Mouse (Mus musculus): Measurements from ENCODE around the gene B4galt4. TPM values are rescaled to one million over a fixed set of nuclear protein-coding genes. Genes with fewer than 3 reads are reported as not detected.

B4galt4 gene
- total and polyA plus RNA-seq, 3 experiments: not detected

- H3K4me1 ChIP-seq (ENCODE audit: insufficient read depth, low read depth, low read length): no peaks in the 10 kb centered on the region
- TF ChIP-seq GATA2 (IDR thresholded peaks at IDR 0.05; ENCODE audit: borderline replicate concordance, low read depth, low read length) (no peak), TAL1 (conservative IDR thresholded peaks at IDR 0.05; ENCODE audit: low read depth, low read length) (no peak), CTCF (IDR thresholded peaks at IDR 0.05; ENCODE audit: low read depth, low read length) (no peak), POLR2AphosphoS5 (IDR thresholded peaks at IDR 0.05; ENCODE audit: insufficient replicate concordance, low read depth, low read length) (no peak), GATA1 (IDR thresholded peaks at IDR 0.05; ENCODE audit: borderline replicate concordance, low read length) (no peak)
- H3K27me3 ChIP-seq (ENCODE audit: insufficient read depth, low read length): peaks cover 7% of the 10 kb centered on the region; the same call in 1 of the 2 replicates
- ATAC-seq (ENCODE audit: extremely low read depth, insufficient number of reproducible peaks, low FRiP score, poor library complexity, severe bottlenecking) (no peak), DNase-seq (ENCODE audit: low spot score) (no peak)
- no peaks in the 10 kb centered on the region for H3K9me3 ChIP-seq (replicated peaks)
- no peak overlapping the region for H3K4me3 ChIP-seq (ENCODE audit: low read depth, low read length)
- H3K36me3 ChIP-seq (replicated peaks): no peaks in the 10 kb centered on the region
These were observed 631 bp downstream of the B4galt4 start for GRCm38 (mm10) chr16:38742659-38743131.

DNA sequence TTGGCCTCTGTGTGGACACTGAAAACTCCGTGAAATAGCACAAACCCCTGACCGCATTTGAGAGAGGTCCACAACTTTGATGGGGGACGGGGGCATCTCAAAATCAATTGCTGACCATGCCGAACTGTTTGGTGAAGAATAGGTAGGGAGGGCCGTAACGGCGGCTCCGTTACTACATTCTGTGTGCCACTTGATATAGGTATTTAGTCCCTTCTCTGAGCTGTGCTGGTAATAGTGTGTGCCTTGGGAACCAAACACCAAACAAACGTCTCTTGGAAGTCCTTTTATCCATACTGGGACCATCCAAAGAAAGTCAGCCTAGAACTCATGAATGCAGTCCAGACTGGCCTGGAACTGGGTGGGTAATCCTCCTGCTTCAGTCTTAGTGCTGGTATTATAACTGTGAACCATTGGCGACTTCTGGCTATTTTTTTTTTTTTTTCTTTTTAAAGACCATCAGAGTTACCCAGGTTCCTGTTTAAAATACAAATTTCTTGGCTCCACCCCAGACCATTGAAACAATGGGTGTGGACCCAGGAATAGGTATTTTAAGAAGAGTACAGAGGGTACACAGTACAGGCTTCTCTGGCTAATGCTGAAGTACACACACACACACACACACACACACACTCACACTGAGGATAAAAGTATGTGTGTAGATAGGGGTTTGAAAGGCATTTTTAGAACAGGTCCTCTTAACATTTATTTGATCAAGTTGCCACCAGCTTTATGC lies 2.0 kb downstream of the B4galt4 start:
- no peaks in the 10 kb centered on the region for H3K36me3 ChIP-seq (replicated peaks)
- ATAC-seq (ENCODE audit: extremely low read depth, insufficient number of reproducible peaks, low FRiP score, poor library complexity, severe bottlenecking) (no peak), DNase-seq (ENCODE audit: low spot score) (no peak)
- peaks cover 7% of the 10 kb centered on the region; the same call in 1 of the 2 replicates for H3K27me3 ChIP-seq (ENCODE audit: insufficient read depth, low read length)
- TF ChIP-seq CTCF (IDR thresholded peaks at IDR 0.05; ENCODE audit: low read depth, low read length) (no peak), TAL1 (conservative IDR thresholded peaks at IDR 0.05; ENCODE audit: low read depth, low read length) (no peak), POLR2AphosphoS5 (IDR thresholded peaks at IDR 0.05; ENCODE audit: insufficient replicate concordance, low read depth, low read length) (no peak), GATA1 (IDR thresholded peaks at IDR 0.05; ENCODE audit: borderline replicate concordance, low read length) (no peak), GATA2 (IDR thresholded peaks at IDR 0.05; ENCODE audit: borderline replicate concordance, low read depth, low read length) (no peak)
- no peak overlapping the region for H3K4me3 ChIP-seq (ENCODE audit: low read depth, low read length)
- H3K4me1 ChIP-seq (ENCODE audit: insufficient read depth, low read depth, low read length): no peaks in the 10 kb centered on the region
- no peaks in the 10 kb centered on the region for H3K9me3 ChIP-seq (replicated peaks)

GRCm38 (mm10) chr16:38750803-38751202 lies 8.7 kb downstream of the B4galt4 start:
- H3K9me3 ChIP-seq (replicated peaks): no peaks in the 10 kb centered on the region
- DNase-seq (ENCODE audit: low spot score) (no peak), ATAC-seq (ENCODE audit: extremely low read depth, insufficient number of reproducible peaks, low FRiP score, poor library complexity, severe bottlenecking) (no peak)
- H3K36me3 ChIP-seq (replicated peaks): no peaks in the 10 kb centered on the region
- H3K4me3 ChIP-seq (ENCODE audit: low read depth, low read length): no peak overlapping the region
- no peak for TF ChIP-seq GATA1 (IDR thresholded peaks at IDR 0.05; ENCODE audit: borderline replicate concordance, low read length)
- no peaks in the 10 kb centered on the region for H3K4me1 ChIP-seq (ENCODE audit: insufficient read depth, low read depth, low read length)
- no peaks in the 10 kb centered on the region for H3K27me3 ChIP-seq (ENCODE audit: insufficient read depth, low read length)

DNA sequence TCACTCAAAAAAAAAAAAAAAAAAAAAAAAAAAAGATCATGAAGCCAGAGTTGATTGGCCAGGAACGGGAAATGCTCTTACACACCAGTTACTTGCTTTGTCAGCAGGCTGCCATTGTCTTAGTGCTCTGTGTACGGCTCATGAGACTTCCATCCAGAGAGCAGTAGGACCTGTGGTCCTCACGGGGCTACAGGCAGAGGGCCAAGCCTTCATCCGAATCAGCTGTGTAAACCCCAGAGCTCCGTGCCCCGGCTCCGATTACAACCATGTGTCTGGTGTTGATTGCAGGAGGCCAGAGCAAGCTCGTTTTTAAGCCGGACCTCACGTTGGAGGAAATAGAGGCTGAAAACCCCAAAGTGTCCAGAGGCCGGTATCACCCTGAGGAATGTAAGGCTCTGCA lies 11.6 kb downstream of the B4galt4 start:
- Histone ChIP-seq H3K9me3 (replicated peaks) (no peaks in the 10 kb centered on the region), H3K36me3 (replicated peaks) (no peaks in the 10 kb centered on the region), H3K4me1 (ENCODE audit: insufficient read depth, low read depth, low read length) (no peaks in the 10 kb centered on the region), H3K27me3 (ENCODE audit: insufficient read depth, low read length) (0 out of 2 replicates have a peak, but pooled peaks cover 2% of the 10 kb centered on the region), H3K4me3 (ENCODE audit: low read depth, low read length) (no peak overlapping the region)
- DNase-seq (ENCODE audit: low spot score): no peak
- TF ChIP-seq CTCF (IDR thresholded peaks at IDR 0.05; ENCODE audit: low read depth, low read length) (no peak), GATA2 (IDR thresholded peaks at IDR 0.05; ENCODE audit: borderline replicate concordance, low read depth, low read length) (no peak), TAL1 (conservative IDR thresholded peaks at IDR 0.05; ENCODE audit: low read depth, low read length) (no peak), POLR2AphosphoS5 (IDR thresholded peaks at IDR 0.05; ENCODE audit: insufficient replicate concordance, low read depth, low read length) (no peak), GATA1 (IDR thresholded peaks at IDR 0.05; ENCODE audit: borderline replicate concordance, low read length) (no peak)
- ATAC-seq (ENCODE audit: extremely low read depth, insufficient number of reproducible peaks, low FRiP score, poor library complexity, severe bottlenecking): no peak

GRCm38 (mm10) chr16:38755452-38756176 lies 13.6 kb downstream of the B4galt4 start:
- no peaks in the 10 kb centered on the region for H3K4me1 ChIP-seq (ENCODE audit: insufficient read depth, low read depth, low read length)
- DNase-seq (ENCODE audit: low spot score) (no peak), ATAC-seq (ENCODE audit: extremely low read depth, insufficient number of reproducible peaks, low FRiP score, poor library complexity, severe bottlenecking) (no peak)
- H3K9me3 ChIP-seq (replicated peaks): no peaks in the 10 kb centered on the region
- 0 out of 2 replicates have a peak, but pooled peaks cover 2% of the 10 kb centered on the region for H3K27me3 ChIP-seq (ENCODE audit: insufficient read depth, low read length)
- TF ChIP-seq POLR2AphosphoS5 (IDR thresholded peaks at IDR 0.05; ENCODE audit: insufficient replicate concordance, low read depth, low read length) (no peak), GATA2 (IDR thresholded peaks at IDR 0.05; ENCODE audit: borderline replicate concordance, low read depth, low read length) (no peak), GATA1 (IDR thresholded peaks at IDR 0.05; ENCODE audit: borderline replicate concordance, low read length) (no peak), CTCF (IDR thresholded peaks at IDR 0.05; ENCODE audit: low read depth, low read length) (no peak), TAL1 (conservative IDR thresholded peaks at IDR 0.05; ENCODE audit: low read depth, low read length) (no peak)
- H3K4me3 ChIP-seq (ENCODE audit: low read depth, low read length): no peak overlapping the region
- H3K36me3 ChIP-seq (replicated peaks): no peaks in the 10 kb centered on the region

GRCm38 (mm10) chr16:38756177-38756503 lies 14.1 kb downstream of the B4galt4 start:
- ATAC-seq (ENCODE audit: extremely low read depth, insufficient number of reproducible peaks, low FRiP score, poor library complexity, severe bottlenecking) (no peak), DNase-seq (ENCODE audit: low spot score) (no peak)
- H3K36me3 ChIP-seq (replicated peaks): no peaks in the 10 kb centered on the region
- TF ChIP-seq GATA2 (IDR thresholded peaks at IDR 0.05; ENCODE audit: borderline replicate concordance, low read depth, low read length): no peak
- no peak for TF ChIP-seq POLR2AphosphoS5 (IDR thresholded peaks at IDR 0.05; ENCODE audit: insufficient replicate concordance, low read depth, low read length)
- TF ChIP-seq GATA1 (IDR thresholded peaks at IDR 0.05; ENCODE audit: borderline replicate concordance, low read length): no peak
- no peak for TF ChIP-seq CTCF (IDR thresholded peaks at IDR 0.05; ENCODE audit: low read depth, low read length)
- no peak for TF ChIP-seq TAL1 (conservative IDR thresholded peaks at IDR 0.05; ENCODE audit: low read depth, low read length)
- no peaks in the 10 kb centered on the region for H3K4me1 ChIP-seq (ENCODE audit: insufficient read depth, low read depth, low read length)
- H3K27me3 ChIP-seq (ENCODE audit: insufficient read depth, low read length): 0 out of 2 replicates have a peak, but pooled peaks cover 2% of the 10 kb centered on the region
- no peaks in the 10 kb centered on the region for H3K9me3 ChIP-seq (replicated peaks)
- H3K4me3 ChIP-seq (ENCODE audit: low read depth, low read length): no peak overlapping the region
